Mouse (Mus musculus) midbrain, embryonic 15.5 days (tissue): ENCODE measurements at regions not wholly inside any gene's neighbourhood (a gene's known extent, or its start where the extent isn't known, plus 50 kb on each side); places are given as distances from the start of the nearest gene placed in this dataset.
A peak's percentile ranks its signal among the peaks of the same experiment; 100 is the strongest.

Experiments
- ATAC-seq: fragments of 200-750 bp; cut with Nextera tagmentation; replicated peaks from 2 replicates; pipeline ENCODE4 v1.8.0; 2017; ENCODE audit warnings: moderate TSS enrichment
- H3K27ac ChIP-seq: fragments of 300-500 bp; sonication (generic); 2 replicates; pipeline ENCODE4 v1.5.1; 2015; ENCODE audit warnings: mild to moderate bottlenecking, inconsistent platforms
- H3K27me3 ChIP-seq: fragments of 300-500 bp; sonication (generic); replicated peaks from 2 replicates; pipeline ENCODE4 v1.6.1; 2015; ENCODE audit warnings: inconsistent platforms
- H3K36me3 ChIP-seq: fragments of 300-500 bp; sonication (generic); replicated peaks from 2 replicates; pipeline ENCODE4 v1.6.1; 2015; ENCODE audit warnings: inconsistent platforms
- H3K4me1 ChIP-seq: fragments of 300-500 bp; sonication (generic); 2 replicates; pipeline ENCODE4 v1.6.1; 2015; ENCODE audit warnings: inconsistent platforms
- H3K4me2 ChIP-seq: fragments of 300-500 bp; sonication (generic); 2 replicates; pipeline ENCODE4 v1.6.1; 2015; ENCODE audit warnings: inconsistent platforms, mild to moderate bottlenecking, moderate library complexity
- H3K4me3 ChIP-seq: fragments of 300-500 bp; sonication (generic); 2 replicates; pipeline ENCODE4 v1.5.1; 2015; ENCODE audit warnings: mild to moderate bottlenecking, inconsistent platforms
- H3K9ac ChIP-seq: fragments of 300-500 bp; sonication (generic); 2 replicates; pipeline ENCODE4 v1.6.1; 2015; ENCODE audit warnings: mild to moderate bottlenecking, inconsistent platforms
- H3K9me3 ChIP-seq: fragments of 300-500 bp; sonication (generic); 2 replicates; pipeline ENCODE4 v1.6.1; 2016; ENCODE audit warnings: inconsistent platforms
- WGBS: fragments of 180-500 bp; shearing (Covaris S2); methylation state at CpG from one replicate; pipeline ENCODE4 v1.1.7; 2015; ENCODE audit warnings: mixed read lengths; 5-methylcytosine and 5-hydroxymethylcytosine counted together

DNA sequence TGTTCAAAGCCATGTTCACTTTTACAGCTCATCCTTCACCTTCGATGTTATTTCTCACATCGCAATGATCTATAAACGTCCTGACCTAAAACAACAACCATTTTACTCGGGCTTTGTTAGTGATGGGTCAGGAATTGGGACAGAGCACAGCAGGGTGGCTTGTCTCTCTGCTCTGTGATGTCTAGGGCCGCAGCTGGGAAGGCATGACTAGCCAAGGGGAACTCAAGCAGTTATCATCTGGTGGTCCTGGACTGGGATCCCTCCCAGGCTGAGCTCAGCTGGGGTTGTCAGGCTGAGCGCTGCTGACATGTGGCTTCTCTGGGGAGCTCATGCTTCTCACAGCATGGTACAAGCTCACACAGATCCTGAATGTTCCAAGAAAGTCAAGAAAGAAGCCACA lies 372.8 kb upstream of the Nrp1 start:
- H3K4me1 ChIP-seq, result no peaks in the 10 kb centered on the region
- no peak overlapping the region for H3K27ac ChIP-seq
- H3K4me2 ChIP-seq, result no peak overlapping the region
- no peak for ATAC-seq
- H3K4me3 ChIP-seq, result no peak overlapping the region
- H3K9ac ChIP-seq, result no peak overlapping the region
- H3K36me3 ChIP-seq, result no peaks in the 10 kb centered on the region
- no peaks in the 10 kb centered on the region for H3K27me3 ChIP-seq
- H3K9me3 ChIP-seq, result no peaks in the 10 kb centered on the region
- WGBS, result 52% methylated on average over 6 of the region's 6 CpGs

DNA sequence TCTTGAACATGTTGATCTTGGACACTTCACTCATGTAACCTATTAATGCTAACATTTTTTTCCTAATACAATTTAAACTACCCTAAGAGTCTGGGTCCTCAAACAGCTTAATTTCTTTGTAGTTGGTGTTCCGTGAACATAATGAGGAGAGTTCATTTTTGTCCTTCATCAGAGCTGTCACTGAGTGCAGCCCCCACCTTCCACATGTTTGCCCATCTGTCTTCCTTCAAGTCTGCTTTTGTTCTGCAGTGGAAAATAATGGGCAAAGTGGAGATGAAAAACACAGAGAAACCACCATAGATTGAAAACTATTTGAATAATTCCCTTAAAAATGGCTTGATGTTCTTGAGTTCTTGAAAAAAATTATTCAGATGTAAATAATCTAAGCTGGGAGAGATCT lies 369.5 kb upstream of the Nrp1 start:
- Histone ChIP-seq H3K27ac (no peak overlapping the region), H3K4me3 (no peak overlapping the region), H3K4me2 (no peak overlapping the region), H3K27me3 (no peaks in the 10 kb centered on the region), H3K36me3 (no peaks in the 10 kb centered on the region), H3K9ac (no peak overlapping the region), H3K9me3 (no peaks in the 10 kb centered on the region), H3K4me1 (peaks cover 2% of the 10 kb centered on the region; the same call in 1 of the 2 replicates)
- WGBS, result 80% methylated on average over 1 of the region's 1 CpGs
- no peak for ATAC-seq

DNA sequence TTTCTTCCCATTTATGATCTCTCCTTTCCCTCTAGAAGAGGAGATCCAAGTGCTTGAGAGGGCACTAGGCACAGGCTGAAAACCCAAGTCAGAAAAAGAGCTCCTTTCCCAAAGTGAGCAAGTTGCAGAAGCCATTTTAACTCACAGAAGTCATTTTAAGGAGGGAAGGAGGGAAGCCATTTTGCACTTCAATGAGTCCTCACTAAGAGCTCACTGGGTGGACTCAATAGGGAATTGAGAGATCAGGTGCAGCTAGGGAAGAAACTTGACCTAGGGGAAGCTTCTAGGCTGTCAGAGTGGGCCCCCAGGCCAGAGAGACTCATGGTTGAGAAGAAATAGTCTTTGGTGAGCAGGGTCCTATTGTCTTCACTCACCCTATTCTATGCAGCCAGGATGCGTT lies 363.5 kb upstream of the Nrp1 start:
- H3K9ac ChIP-seq, result no peak overlapping the region
- no peaks in the 10 kb centered on the region for H3K9me3 ChIP-seq
- WGBS, result 73% methylated on average over 1 of the region's 1 CpGs
- no peak overlapping the region for H3K27ac ChIP-seq
- H3K36me3 ChIP-seq, result no peaks in the 10 kb centered on the region
- H3K4me3 ChIP-seq, result no peak overlapping the region
- H3K4me2 ChIP-seq, result no peak overlapping the region
- no peak for ATAC-seq
- H3K27me3 ChIP-seq, result no peaks in the 10 kb centered on the region
- H3K4me1 ChIP-seq, result peaks cover 3% of the 10 kb centered on the region; the same call in 1 of the 2 replicates

DNA sequence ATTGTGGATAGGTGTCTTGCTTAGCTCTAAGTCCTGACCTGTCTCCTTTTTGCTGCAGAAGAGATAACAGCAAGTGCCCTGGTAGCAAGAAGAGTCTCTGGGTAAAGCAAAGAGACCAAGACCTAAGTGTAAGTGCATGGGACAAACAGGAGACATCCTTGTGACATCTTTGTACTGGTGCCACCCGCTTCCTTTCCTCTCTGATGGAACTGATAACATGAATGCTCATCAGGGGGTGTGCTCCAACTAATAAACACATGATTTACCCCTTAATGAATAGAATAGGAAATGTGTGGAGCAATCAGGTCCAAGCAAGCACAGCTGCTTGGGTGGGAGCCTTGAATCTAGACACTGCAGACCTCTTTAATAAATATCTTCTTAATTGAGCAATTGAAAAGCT lies 362.9 kb upstream of the Nrp1 start:
- no peaks in the 10 kb centered on the region for H3K27me3 ChIP-seq
- H3K4me2 ChIP-seq, result no peak overlapping the region
- 89% methylated on average over 1 of the region's 1 CpGs for WGBS
- no peaks in the 10 kb centered on the region for H3K36me3 ChIP-seq
- H3K9me3 ChIP-seq, result no peaks in the 10 kb centered on the region
- H3K4me3 ChIP-seq, result no peak overlapping the region
- H3K27ac ChIP-seq, result no peak overlapping the region
- H3K4me1 ChIP-seq, result peaks cover 3% of the 10 kb centered on the region; the same call in 1 of the 2 replicates
- H3K9ac ChIP-seq, result no peak overlapping the region
- ATAC-seq, result no peak

DNA sequence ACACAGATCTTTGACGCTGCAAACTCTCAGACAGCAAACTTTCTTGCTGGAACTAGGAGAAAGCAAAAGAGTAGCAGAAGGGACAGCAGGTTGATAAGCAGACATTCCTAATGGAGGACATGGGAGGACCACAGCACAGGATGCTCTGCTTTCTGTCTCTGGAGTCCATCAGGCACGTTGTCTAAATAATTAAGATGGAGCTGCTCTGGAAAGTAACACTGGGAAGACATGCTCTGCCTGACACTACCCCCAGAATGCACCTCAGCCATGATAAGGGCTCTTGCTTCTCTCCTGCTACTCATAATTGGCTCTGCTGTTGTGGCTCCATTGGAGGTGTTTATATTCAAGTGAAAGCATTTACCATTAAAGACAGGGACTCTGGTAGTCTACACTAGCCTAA lies 356.0 kb upstream of the Nrp1 start:
- Histone ChIP-seq H3K4me3 (no peak overlapping the region), H3K4me1 (no peaks in the 10 kb centered on the region), H3K9ac (no peak overlapping the region), H3K9me3 (no peaks in the 10 kb centered on the region), H3K4me2 (no peak overlapping the region), H3K27ac (no peak overlapping the region), H3K27me3 (no peaks in the 10 kb centered on the region), H3K36me3 (no peaks in the 10 kb centered on the region)
- WGBS, result 67% methylated on average over 2 of the region's 2 CpGs
- ATAC-seq, result no peak

DNA sequence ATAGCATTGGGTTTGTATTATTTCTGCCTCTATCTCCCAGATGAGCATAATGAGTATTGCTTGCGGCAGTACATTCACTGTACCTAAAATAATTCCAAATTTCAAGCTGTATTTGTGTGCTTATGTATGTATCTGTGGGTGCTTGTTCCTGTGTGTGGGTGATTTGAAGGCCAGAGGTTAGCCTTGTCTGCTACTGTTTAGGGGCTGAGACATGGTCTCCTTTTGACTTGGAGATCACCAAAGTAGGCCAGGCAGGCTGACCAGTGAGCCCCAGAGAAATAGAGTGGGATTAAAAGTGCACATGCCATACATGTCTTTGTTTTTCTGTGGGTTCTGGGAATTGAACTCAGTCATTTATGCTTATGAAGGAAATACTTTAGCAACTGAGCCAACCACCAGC lies 355.6 kb upstream of the Nrp1 start:
- WGBS, result 98% methylated on average over 1 of the region's 1 CpGs
- H3K9ac ChIP-seq, result no peak overlapping the region
- no peak for ATAC-seq
- H3K4me1 ChIP-seq, result no peaks in the 10 kb centered on the region
- no peaks in the 10 kb centered on the region for H3K9me3 ChIP-seq
- no peak overlapping the region for H3K4me2 ChIP-seq
- no peak overlapping the region for H3K4me3 ChIP-seq
- no peak overlapping the region for H3K27ac ChIP-seq
- no peaks in the 10 kb centered on the region for H3K36me3 ChIP-seq
- no peaks in the 10 kb centered on the region for H3K27me3 ChIP-seq

DNA sequence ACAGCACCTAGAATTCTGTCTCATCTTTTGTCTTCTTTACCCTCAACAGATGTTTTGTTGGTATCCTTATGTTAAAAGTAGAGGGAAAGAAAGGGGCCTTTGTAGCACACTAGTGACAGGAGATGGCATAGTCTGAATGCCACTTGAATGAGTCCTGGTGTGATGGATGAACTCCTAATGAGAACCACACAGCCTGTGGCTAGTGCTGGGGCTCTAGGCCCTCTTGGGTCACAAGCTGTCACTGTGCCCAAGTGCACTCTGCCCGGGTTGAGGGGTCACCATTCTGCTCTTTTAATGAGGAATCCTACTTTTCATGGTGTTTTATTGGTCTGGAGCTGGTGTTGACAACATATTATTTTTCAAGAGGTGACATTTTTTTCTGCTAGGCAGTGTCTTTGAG lies 355.0 kb upstream of the Nrp1 start:
- H3K9me3 ChIP-seq, result no peaks in the 10 kb centered on the region
- no peak overlapping the region for H3K27ac ChIP-seq
- H3K4me2 ChIP-seq, result no peak overlapping the region
- no peaks in the 10 kb centered on the region for H3K36me3 ChIP-seq
- 31% methylated on average over 1 of the region's 1 CpGs for WGBS
- H3K27me3 ChIP-seq, result no peaks in the 10 kb centered on the region
- H3K4me1 ChIP-seq, result no peaks in the 10 kb centered on the region
- ATAC-seq, result no peak
- H3K4me3 ChIP-seq, result no peak overlapping the region
- no peak overlapping the region for H3K9ac ChIP-seq

DNA sequence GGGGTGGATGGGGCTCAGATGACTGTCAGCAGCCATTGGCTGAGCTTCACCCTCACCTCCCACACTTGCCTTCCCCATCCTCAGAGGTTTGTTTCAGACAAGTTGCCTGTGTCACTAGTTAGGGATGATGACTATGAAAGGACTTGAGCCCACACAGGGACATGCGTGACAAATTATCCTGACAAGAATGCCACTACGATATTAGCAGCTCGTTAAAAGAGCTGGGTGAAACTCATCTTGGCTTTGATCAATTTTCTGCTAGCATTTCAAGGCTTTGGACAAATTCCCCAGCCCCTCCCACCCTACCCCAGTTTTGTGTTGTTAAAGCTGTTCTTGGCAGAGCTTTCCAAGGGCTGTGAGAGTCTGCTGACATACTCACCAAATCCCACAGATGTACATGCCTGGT lies 354.5 kb upstream of the Nrp1 start:
- no peak overlapping the region for H3K27ac ChIP-seq
- WGBS, result 32% methylated on average over 3 of the region's 3 CpGs
- ATAC-seq, result peak; percentile 70

DNA sequence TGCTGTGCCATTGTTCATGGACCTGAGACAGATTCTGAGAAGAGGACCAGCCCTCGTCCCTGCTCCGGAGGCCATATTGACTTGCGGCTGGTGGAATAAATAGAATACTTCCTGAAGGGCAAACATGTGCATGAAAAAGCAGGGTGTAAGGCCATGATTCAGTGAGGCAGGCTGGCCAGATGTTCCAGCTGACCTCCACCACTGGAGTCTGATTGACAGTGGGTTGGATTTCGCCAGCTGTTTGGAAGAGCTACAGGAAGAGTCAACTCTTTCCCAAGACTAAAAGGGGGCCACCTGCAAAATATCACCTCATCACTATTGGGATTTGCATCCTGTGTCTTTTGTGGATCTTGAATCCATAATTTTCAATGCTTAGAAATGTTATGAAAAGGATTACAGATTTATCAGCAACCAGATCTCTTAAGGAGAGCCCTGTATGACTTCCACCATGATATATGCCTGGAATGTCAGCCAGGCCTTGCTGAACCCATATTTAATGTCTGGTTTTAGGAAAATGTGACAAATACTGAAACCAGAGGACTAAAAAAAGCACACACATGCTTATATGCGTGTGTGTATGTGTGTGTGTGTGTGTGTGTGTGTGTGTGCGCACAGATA lies 348.9 kb upstream of the Nrp1 start:
- Histone ChIP-seq H3K9ac (no peak overlapping the region), H3K27ac (no peak overlapping the region), H3K9me3 (no peaks in the 10 kb centered on the region), H3K27me3 (no peaks in the 10 kb centered on the region), H3K36me3 (no peaks in the 10 kb centered on the region), H3K4me1 (no peaks in the 10 kb centered on the region), H3K4me3 (no peak overlapping the region), H3K4me2 (no peak overlapping the region)
- 84% methylated on average over 6 of the region's 6 CpGs for WGBS
- ATAC-seq, result no peak

More for the DNA sequence above, 354.5 kb upstream of the Nrp1 start:
- Histone ChIP-seq H3K4me1 (no peaks in the 10 kb centered on the region), H3K4me2 (no peak overlapping the region), H3K36me3 (no peaks in the 10 kb centered on the region), H3K9ac (no peak overlapping the region), H3K9me3 (no peaks in the 10 kb centered on the region), H3K27me3 (no peaks in the 10 kb centered on the region), H3K4me3 (no peak overlapping the region)

DNA sequence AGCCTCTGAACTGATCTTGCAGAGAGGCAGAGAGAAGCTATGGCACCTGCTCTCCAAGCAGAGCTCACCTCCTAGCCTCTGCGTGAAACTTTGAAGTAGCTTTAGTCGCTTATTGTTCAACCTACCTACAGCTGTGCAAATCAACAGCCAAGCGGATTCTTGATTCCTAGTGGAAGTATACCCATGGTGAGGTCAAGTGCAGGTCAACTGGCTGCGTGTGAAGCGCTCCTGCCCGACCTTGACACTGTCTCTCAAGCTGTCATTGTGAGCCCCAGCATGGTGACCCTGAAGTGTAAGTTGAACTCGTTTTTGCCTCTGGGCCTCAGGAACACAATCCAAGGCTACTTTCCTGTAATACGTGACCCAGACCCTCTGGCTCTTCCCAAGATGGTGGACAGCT lies 341.2 kb upstream of the Nrp1 start:
- Histone ChIP-seq H3K4me2 (no peak overlapping the region), H3K4me3 (no peak overlapping the region), H3K4me1 (no peaks in the 10 kb centered on the region), H3K9me3 (no peaks in the 10 kb centered on the region), H3K9ac (no peak overlapping the region), H3K27me3 (no peaks in the 10 kb centered on the region), H3K27ac (no peak overlapping the region), H3K36me3 (no peaks in the 10 kb centered on the region)
- 67% methylated on average over 8 of the region's 8 CpGs for WGBS
- ATAC-seq, result no peak

DNA sequence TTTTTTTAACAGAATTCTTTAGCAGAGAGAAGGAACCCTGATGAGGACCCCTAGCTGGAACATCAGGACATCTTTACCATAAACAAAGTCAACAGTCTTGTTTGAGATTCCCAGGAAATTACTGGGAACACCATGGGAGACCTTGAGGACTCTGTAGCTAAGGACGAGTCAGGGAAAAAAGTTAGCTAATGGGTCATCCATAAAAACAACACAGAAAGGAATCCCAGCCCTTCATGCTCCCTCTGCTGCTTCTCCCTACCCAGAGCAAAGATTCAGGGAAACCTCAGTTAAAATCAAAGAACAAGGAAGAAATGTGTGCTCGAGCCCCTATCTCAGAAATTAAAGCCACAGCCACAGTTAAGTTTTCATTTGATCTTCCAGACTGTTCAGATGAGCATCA lies 334.7 kb upstream of the Nrp1 start:
- Histone ChIP-seq H3K4me1 (0 out of 2 replicates have a peak, but pooled peaks cover 2% of the 10 kb centered on the region), H3K27ac (no peak overlapping the region), H3K9ac (no peak overlapping the region), H3K36me3 (no peaks in the 10 kb centered on the region), H3K27me3 (no peaks in the 10 kb centered on the region), H3K4me3 (no peak overlapping the region), H3K9me3 (no peaks in the 10 kb centered on the region), H3K4me2 (no peak overlapping the region)
- ATAC-seq, result no peak
- WGBS, result 66% methylated on average over 2 of the region's 2 CpGs

DNA sequence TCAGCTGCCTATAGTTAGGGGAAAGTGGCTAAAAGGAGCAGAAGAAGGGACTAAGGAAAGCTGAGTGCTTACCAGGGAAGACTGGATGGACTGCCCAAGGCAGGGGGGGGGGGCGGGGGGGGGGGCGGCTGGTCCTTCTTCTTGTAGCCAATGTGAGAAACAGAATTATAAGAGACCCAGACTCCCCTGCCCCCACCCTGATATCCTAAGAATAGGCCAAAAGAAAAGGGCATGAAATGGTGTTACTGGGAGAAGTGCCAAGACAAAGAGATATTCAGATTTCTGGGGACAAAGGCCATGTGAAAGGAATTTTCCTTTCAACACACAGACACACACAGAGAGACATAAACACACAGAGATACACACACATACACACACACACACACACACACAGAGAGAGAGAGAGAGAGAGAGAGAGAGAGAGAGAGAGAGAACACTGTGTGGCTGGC lies 333.6 kb upstream of the Nrp1 start:
- H3K4me2 ChIP-seq, result no peak overlapping the region
- H3K9me3 ChIP-seq, result no peaks in the 10 kb centered on the region
- no peak overlapping the region for H3K9ac ChIP-seq
- 0 out of 2 replicates have a peak overlapping the region, but pooled peaks have one; percentile 24 for H3K27ac ChIP-seq
- peak; percentile 70 for ATAC-seq
- 0% methylated on average over 2 of the region's 2 CpGs for WGBS
- H3K27me3 ChIP-seq, result no peaks in the 10 kb centered on the region
- no peak overlapping the region for H3K4me3 ChIP-seq
- H3K4me1 ChIP-seq, result 0 out of 2 replicates have a peak, but pooled peaks cover 2% of the 10 kb centered on the region
- no peaks in the 10 kb centered on the region for H3K36me3 ChIP-seq

DNA sequence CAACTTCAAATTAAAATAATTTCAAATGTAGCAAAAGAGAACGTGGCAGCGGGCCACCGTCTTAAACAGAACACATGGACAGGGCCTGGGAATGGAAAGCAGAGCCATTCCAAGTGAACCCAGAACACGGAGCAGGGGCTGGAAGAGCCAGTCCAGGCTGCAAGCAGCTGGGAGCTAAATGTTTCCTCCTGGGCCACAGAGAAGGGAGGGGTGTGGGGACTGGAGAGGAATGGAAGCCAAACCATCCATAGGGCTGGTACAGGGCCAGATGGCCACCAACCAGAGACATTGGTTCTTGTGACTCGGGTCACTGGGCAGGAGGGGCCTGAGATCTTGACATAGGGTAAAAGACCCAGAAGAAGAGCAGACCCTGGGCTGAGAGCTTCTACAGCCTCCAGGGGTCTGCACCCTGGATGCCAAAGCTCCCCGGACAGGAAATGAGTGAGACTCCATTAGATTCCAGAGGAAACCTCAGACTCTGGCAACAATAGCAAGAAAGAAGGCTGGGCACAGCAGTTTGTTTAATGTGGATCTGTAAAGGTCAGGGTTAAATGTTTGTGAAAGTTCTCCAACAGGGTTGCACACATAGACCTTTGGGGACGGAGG lies 333.1 kb upstream of the Nrp1 start:
- Histone ChIP-seq H3K9me3 (no peaks in the 10 kb centered on the region), H3K9ac (no peak overlapping the region), H3K27me3 (no peaks in the 10 kb centered on the region), H3K4me1 (0 out of 2 replicates have a peak, but pooled peaks cover 2% of the 10 kb centered on the region), H3K4me3 (no peak overlapping the region), H3K36me3 (no peaks in the 10 kb centered on the region), H3K4me2 (no peak overlapping the region), H3K27ac (0 out of 2 replicates have a peak overlapping the region, but pooled peaks have one; percentile 24)
- ATAC-seq, result peak; percentile 91
- 28% methylated on average over 7 of the region's 7 CpGs for WGBS
